Mouse (Mus musculus) adrenal gland, postnatal 36 days (tissue): ENCODE measurements at regions not wholly inside any gene's neighbourhood (a gene's known extent, or its start where the extent isn't known, plus 50 kb on each side); places are given as distances from the start of the nearest gene placed in this dataset.

Source experiments
- DNase-seq, 2 experiments: peaks; one replicate each; pipeline ENCODE4 v3.0.0; 2021; ENCODE audit warnings: mixed read lengths in 1 of 2

GRCm38 (mm10) chr2:109576946-109577345 is 97.6 kb upstream of the Bdnf start:
- DNase-seq = no peak

GRCm38 (mm10) chr2:109578870-109579310 is 95.6 kb upstream of the Bdnf start:
- DNase-seq = no peak

GRCm38 (mm10) chr2:109618341-109619058 is 56.0 kb upstream of the Bdnf start:
- DNase-seq = no peak

- DNase-seq = no peak
Observed at GRCm38 (mm10) chr2:109619676-109620075, 54.8 kb upstream of the Bdnf start.

GRCm38 (mm10) chr2:109621595-109621994 is 52.9 kb upstream of the Bdnf start:
- no peak for DNase-seq
